Mouse (Mus musculus): ENCODE measurements around the gene Sh2b3.

The Sh2b3 gene

GRCm38 (mm10) chr5:121843138-121843905 is 5.9 kb upstream of the Sh2b3 start:
- no peak for DNase-seq (ENCODE audit: low spot score in 2 of 2)

DNA sequence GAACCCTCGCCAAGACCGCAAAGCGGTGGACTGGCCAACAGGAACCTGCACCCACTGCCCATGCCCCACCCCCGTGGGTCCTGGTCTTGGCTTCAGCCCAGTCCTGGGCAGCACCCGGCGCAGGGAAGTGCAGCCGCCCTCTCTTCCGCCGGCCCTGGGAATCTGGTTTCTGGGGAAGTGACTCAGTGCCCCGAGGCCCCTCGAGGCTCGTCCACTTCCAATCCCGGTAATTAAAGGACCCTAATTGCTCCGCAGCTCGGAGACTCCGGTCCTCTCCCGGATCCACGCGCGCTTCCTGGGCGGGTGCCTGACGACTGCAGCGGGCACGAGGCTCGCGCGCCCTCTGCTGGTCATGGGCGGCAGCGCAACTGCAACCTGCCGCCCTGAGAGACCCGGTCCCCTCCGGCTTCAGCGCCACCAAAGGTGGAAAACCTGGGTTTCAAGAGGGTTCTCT is 5.2 kb upstream of the Sh2b3 start:
- peak; percentile 66 to 76 for DNase-seq (ENCODE audit: low spot score in 2 of 2)

DNA sequence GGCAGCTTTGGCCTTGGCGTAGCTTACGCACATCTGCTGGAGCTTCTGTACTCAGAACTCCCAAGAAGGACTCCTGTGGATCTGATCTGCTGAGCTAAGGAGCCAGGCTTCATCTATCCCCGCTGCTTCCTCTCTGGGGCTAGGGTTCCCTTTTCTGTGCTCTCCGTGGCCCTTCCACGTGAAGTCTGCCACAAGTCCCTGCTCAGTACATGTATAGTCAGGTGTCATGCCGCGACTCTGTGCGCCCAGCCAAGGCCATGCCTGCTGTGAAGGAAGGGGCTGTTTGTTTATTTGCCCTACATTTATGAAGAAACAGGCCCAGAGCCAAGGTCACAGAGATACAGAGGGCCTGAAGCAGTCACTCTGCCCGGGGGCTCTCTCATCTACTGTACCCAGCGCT is 4.5 kb upstream of the Sh2b3 start:
- DNase-seq (ENCODE audit: low spot score in 2 of 2) = no peak

DNA sequence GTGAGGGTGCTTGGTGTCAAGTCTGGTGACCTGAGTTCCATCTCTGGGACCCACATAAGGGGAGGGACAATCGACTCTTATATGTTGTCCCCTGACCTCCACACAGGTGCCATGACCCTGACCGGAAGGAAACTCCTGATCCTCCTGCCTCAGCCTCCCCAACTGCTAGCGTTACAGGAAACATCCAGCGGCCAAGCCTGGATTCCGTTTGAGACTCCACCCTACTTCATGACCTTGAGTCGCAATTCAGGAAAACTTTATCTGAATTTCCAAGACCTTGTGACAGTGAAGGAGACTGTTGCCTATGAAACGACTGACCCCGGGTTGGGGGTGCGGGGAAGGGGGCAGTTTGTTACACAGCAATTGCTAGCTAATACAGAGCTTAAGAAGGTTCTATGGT is 4.1 kb upstream of the Sh2b3 start:
- DNase-seq (ENCODE audit: low spot score in 2 of 2) = no peak

DNA sequence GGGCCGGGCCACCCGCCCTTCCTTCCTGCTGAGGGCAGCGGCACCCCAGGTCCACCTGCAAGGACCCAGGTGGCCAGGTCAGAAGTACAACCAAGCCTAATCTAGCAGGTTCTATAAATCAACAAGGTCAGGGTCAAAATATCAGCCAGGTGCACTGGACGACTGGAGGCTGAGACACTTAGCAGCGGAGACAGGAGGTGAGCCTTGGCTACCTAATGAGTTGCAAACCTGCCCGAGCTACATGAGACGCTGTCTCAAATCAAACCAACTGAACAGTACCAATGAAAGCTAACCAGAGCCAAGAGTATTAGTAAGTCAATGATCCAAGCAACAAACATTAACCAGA is 1.7 kb upstream of the Sh2b3 start:
- no peak for DNase-seq (ENCODE audit: low spot score in 2 of 2)

DNA sequence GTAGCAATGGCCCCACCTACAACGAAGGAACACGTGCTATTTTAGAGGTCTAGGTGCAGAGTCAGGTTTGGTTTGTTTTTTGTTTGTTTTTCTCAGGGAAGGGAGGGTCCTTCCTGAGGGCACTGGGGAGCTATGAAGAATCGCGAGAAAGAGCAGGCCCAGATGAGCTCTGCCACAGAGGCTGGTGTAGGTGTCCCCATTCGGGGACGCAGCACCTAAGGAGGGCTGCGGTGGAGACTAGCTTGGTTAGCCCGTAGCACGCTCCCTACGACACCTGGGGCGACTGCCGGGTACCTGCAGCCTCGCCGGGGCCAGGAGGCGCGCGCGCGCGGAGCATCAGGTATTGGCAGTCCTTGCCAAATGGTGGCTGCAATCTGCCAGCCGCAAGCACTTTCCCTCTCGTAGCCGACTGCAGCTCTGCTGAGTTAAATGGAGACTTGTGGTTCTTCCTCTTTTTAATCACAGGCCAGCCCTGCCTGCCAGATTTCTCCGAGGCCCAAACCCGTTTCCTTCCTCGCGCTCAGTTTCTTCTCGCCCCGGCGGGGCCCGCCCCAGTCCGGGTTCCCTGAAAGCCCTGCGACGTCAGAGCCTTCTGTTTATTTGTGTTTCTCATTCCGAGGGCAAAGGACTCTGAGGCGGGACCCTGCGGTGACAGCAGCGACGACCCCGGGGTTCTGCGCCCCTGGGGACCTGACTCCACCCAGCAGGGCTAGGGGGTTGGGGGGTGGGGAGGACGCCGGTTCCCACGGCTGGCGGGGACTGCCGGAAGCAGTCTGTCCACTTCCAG is 1.1 kb upstream of the Sh2b3 start:
- peak in 1 of 2 experiments; percentile 58 for DNase-seq (ENCODE audit: low spot score in 2 of 2)

- DNase-seq (ENCODE audit: low spot score in 2 of 2) = peak; percentile 89 to 91
Observed at GRCm38 (mm10) chr5:121836692-121837415, 592 bp downstream of the Sh2b3 start.

GRCm38 (mm10) chr5:121835949-121836691 is 1.3 kb downstream of the Sh2b3 start:
- peak; percentile 41 to 79 for DNase-seq (ENCODE audit: low spot score in 2 of 2)

DNA sequence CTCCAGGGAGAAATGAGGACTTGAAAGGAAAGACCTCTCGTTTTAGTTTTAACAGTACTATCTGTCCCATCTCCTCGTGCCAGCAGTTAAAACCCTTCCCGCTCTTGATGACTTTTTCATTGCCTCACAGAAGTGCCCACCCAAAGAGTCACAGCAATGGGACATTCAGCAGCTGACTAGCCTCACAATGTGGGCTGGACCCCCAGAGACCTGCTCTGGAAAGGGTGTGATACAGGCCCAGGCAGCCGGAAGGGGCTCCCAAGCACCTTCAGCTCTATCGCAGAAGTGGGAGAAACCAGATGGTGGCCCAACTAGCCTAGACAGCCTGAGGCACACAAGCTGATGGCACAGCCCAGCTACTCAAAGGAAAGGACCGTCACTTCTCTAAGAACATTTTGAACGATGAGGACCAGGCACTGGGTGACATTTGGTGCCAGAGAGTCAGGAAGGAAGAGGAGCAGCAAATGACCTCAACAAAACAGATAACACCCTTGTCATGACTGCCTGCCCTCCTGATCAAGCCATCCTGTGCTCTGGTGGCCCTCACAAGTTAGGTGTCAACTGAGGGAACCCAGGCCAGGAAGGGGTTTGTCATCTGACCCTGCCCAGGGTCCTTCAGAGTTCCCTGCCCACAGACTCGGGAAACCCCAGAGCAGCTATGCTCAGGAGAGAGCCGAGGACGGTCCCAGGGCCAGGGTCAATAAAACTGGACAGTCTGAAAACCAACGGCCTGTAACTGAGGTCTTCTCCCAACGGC is 2.3 kb downstream of the Sh2b3 start:
- DNase-seq (ENCODE audit: low spot score in 2 of 2) = no peak

- no peak for DNase-seq (ENCODE audit: low spot score in 2 of 2)
Observed at GRCm38 (mm10) chr5:121834241-121834606, 3.2 kb downstream of the Sh2b3 start.

- no peak for DNase-seq (ENCODE audit: low spot score in 2 of 2)
Observed at GRCm38 (mm10) chr5:121833572-121834240, 3.7 kb downstream of the Sh2b3 start.

DNA sequence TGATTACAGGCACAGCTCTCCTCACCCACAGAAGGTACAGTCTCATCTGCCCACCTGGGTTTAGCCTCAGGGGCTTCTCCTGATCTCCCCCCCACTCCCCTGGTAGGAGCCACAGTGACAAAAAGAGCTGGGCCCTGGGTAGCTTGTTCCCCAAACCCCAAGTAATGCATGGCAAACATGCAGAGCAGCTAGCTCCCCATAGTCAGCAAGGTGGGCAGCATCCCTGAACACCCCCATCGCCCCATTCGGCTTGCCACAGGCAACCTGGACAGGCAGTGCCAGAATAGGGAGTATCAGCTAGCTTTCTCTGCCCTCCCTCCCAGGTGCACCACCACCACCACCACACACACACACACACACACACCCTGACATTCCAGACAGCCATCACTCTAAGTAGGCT is 4.3 kb downstream of the Sh2b3 start:
- DNase-seq (ENCODE audit: low spot score in 2 of 2) = no peak

GRCm38 (mm10) chr5:121832376-121833155 is 4.9 kb downstream of the Sh2b3 start:
- no peak for DNase-seq (ENCODE audit: low spot score in 2 of 2)

GRCm38 (mm10) chr5:121831002-121831601 is 6.3 kb downstream of the Sh2b3 start:
- DNase-seq (ENCODE audit: low spot score in 2 of 2) = no peak

GRCm38 (mm10) chr5:121828491-121829432 is 8.7 kb downstream of the Sh2b3 start:
- no peak for DNase-seq (ENCODE audit: low spot score in 2 of 2)

DNA sequence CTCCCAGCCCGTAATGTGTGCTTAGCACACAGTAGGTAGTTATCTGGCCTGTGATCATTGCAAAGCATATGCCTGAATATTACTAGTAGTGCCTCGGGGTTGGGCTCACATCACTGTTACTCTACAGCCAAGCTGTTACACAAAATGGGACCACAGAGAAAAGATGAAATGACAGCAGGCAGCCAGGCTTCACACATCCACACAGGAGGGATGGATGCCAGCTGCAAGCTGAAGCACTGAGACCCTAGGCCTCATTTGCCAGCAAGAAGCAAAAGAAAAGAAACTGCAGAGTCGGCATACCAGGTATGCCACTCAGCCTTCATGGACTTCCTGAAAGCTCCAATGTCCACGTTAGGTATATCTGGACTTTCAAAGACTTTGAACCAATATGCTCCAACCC is 9.6 kb downstream of the Sh2b3 start:
- DNase-seq (ENCODE audit: low spot score in 2 of 2) = no peak

- no peak for DNase-seq (ENCODE audit: low spot score in 2 of 2)
Observed at GRCm38 (mm10) chr5:121825606-121826005, 11.8 kb downstream of the Sh2b3 start.

DNA sequence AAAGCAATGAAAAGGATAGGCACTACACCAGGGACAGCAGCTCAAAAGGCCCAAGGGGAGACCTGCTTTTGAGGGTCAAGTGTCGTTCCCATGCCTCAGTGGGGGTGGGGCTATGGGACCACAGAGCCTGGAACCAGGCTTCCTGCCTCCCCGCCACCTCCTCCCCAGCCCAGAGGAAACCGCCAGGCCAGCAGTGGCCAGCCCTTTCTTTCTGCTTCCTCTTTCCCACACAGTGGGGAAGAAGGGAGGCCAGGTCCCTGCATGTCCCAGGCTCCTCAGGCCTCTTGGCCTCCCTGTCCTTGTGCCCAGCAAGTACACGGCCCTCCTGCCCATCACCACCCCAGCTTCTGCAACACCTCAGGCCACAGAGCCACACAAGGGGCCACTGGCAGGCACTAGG is 13.3 kb downstream of the Sh2b3 start:
- no peak for DNase-seq (ENCODE audit: low spot score in 2 of 2)
